ENCODE assay signal across 14 mouse cellular contexts in the genomic region with DNA sequence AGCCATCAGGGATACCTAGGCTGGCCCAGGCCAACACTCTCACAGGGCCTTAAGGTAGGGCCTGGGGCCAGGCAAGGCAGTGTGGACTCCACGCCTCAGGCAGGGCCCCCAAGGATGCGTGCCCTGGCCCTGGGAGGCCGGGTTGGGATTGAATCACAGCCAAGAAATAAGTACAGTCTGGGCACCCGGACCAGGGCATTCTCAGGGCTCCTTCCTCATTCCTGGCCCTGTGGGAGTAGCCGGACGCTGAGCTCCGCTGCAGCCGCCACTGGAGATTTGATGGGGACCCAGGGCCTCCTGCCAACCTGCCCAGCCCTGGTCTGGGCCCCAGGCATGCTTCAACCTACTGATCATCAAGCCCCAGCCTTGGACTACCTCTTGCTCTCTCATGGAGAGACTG. TPM values are rescaled to one million over a fixed set of nuclear protein-coding genes. Genes with fewer than 3 reads are reported as not detected.
DNase-seq lines count a peak whose midpoint lies in the region; ATAC-seq and TF ChIP-seq lines count a peak whose summit lies in the region.
"Had no signal": no experiment of that assay in that cellular context is flagged by ENCODE, and none has a peak within 500 bp of the region (broad histone marks: within the 10 kb centered on the region; RNA-seq: fewer than 3 reads in every experiment).

No protein-coding gene starts in this region.

- ATAC-seq in intestine, embryonic 16.5 days, result peak; percentile 42; the same call in 1 of the 2 replicates
- no peak for ATAC-seq in intestine, postnatal 0 days
- no peak for ATAC-seq in liver, postnatal 0 days

- H3K9me3 ChIP-seq in intestine, embryonic 16.5 days (ENCODE audit: control insufficient read depth, low read length), result no peaks in the 10 kb centered on the region
- H3K9me3 ChIP-seq in intestine, postnatal 0 days (ENCODE audit: control insufficient read depth), result no peaks in the 10 kb centered on the region
- H3K9me3 ChIP-seq in liver, postnatal 0 days (ENCODE audit: low read length), result no peaks in the 10 kb centered on the region
- H3K9me3 ChIP-seq: forebrain, embryonic 12.5 days had no signal

- no peak for TF ChIP-seq CTCF in intestine, postnatal 0 days (IDR thresholded peaks at IDR 0.05; ENCODE audit: low read depth)
- no peak for TF ChIP-seq CTCF in left cerebral cortex, adult 2 months (IDR thresholded peaks at IDR 0.05)
- TF ChIP-seq CTCF in liver, postnatal 0 days (IDR thresholded peaks at IDR 0.05; ENCODE audit: low read depth), result no peak

- H3K4me3 ChIP-seq in intestine, embryonic 16.5 days (ENCODE audit: low read length), result no peak overlapping the region
- no peak overlapping the region for H3K4me3 ChIP-seq in intestine, postnatal 0 days (ENCODE audit: low read depth, low read length)
- no peak overlapping the region for H3K4me3 ChIP-seq in left cerebral cortex, adult 2 months
- no peak overlapping the region for H3K4me3 ChIP-seq in liver, postnatal 0 days (ENCODE audit: low read depth, low read length)
- H3K4me3 ChIP-seq: forebrain, embryonic 12.5 days had no signal

- no peak overlapping the region for H3K9ac ChIP-seq in intestine, embryonic 16.5 days (ENCODE audit: low read depth, low read length)
- no peak overlapping the region for H3K9ac ChIP-seq in intestine, postnatal 0 days (ENCODE audit: low read depth, low read length)
- no peak overlapping the region for H3K9ac ChIP-seq in liver, postnatal 0 days (replicated peaks)
- H3K9ac ChIP-seq: forebrain, embryonic 12.5 days had no signal

- WGBS in intestine, embryonic 16.5 days, result 64% methylated on average over 8 of the region's 8 CpGs
- WGBS in intestine, postnatal 0 days, result 48% methylated on average over 8 of the region's 8 CpGs
- 58% methylated on average over 8 of the region's 8 CpGs for whole genome bisulfite sequencing in liver, postnatal 0 days (ENCODE audit: insufficient replicate concordance)

- no peak for TF ChIP-seq EP300 in liver, postnatal 0 days (IDR thresholded peaks at IDR 0.05; ENCODE audit: low read depth)

- H3K4me2 ChIP-seq in intestine, embryonic 16.5 days (ENCODE audit: low read depth, low read length), result no peak overlapping the region
- H3K4me2 ChIP-seq in intestine, postnatal 0 days (replicated peaks; ENCODE audit: low read depth), result no peak overlapping the region
- no peak overlapping the region for H3K4me2 ChIP-seq in liver, postnatal 0 days (ENCODE audit: low read depth, low read length)
- H3K4me2 ChIP-seq: forebrain, embryonic 12.5 days had no signal

- intact Hi-C loops in left cerebral cortex, adult 2 months (cut with DNase I), result no loop called here

- DNase-seq in kidney, adult 9 months, result peak; percentile 59
- peak; percentile 64 to 79 for DNase-seq in kidney, postnatal 4 days
- peak; percentile 31 for DNase-seq in ovary, postnatal 14 days (ENCODE audit: low spot score)
- no peak for DNase-seq in left cerebral cortex, adult 2 months (ENCODE audit: extremely low spot score in 1 of 2, low spot score in 2 of 2)
- DNase-seq in liver, postnatal 0 days, result no peak
- no peak for DNase-seq in spleen, postnatal 36 days (ENCODE audit: low spot score in 2 of 2)
- DNase-seq: gastrocnemius, postnatal 10 days had no signal

- H3K4me1 ChIP-seq in intestine, embryonic 16.5 days (ENCODE audit: control insufficient read depth, insufficient read depth, low read length), result no peaks in the 10 kb centered on the region
- H3K4me1 ChIP-seq in intestine, postnatal 0 days (replicated peaks; ENCODE audit: control insufficient read depth, insufficient read depth, low read length), result no peaks in the 10 kb centered on the region
- no peaks in the 10 kb centered on the region for H3K4me1 ChIP-seq in liver, postnatal 0 days (ENCODE audit: insufficient read depth)

- H3K27me3 ChIP-seq in intestine, embryonic 16.5 days (replicated peaks; ENCODE audit: control insufficient read depth, insufficient read depth, low read length), result no peaks in the 10 kb centered on the region
- H3K27me3 ChIP-seq in intestine, postnatal 0 days (replicated peaks; ENCODE audit: control insufficient read depth, insufficient read depth, low read length), result no peaks in the 10 kb centered on the region
- H3K27me3 ChIP-seq in liver, postnatal 0 days (ENCODE audit: insufficient read depth, low read length), result no peaks in the 10 kb centered on the region
- H3K27me3 ChIP-seq: forebrain, embryonic 12.5 days had no signal

- H3K36me3 ChIP-seq in intestine, embryonic 16.5 days (ENCODE audit: control insufficient read depth, insufficient read depth, low read length), result no peaks in the 10 kb centered on the region
- no peaks in the 10 kb centered on the region for H3K36me3 ChIP-seq in intestine, postnatal 0 days (ENCODE audit: control insufficient read depth, insufficient read depth)
- H3K36me3 ChIP-seq in liver, postnatal 0 days (replicated peaks; ENCODE audit: insufficient read depth, low read length), result no peaks in the 10 kb centered on the region

- no peak overlapping the region for H3K27ac ChIP-seq in intestine, embryonic 16.5 days (ENCODE audit: low read length)
- H3K27ac ChIP-seq in intestine, postnatal 0 days (ENCODE audit: low read depth, low read length), result no peak overlapping the region
- no peak overlapping the region for H3K27ac ChIP-seq in left cerebral cortex, adult 2 months
- no peak overlapping the region for H3K27ac ChIP-seq in liver, postnatal 0 days (ENCODE audit: low read depth)
- H3K27ac ChIP-seq: forebrain, embryonic 12.5 days had no signal

RNA-seq across cellular contexts. Expression of a gene that starts 31.2 kb away (rescaled TPM):
- not detected in 2 replicates for polyA plus RNA-seq in intestine, embryonic 16.5 days (2015; fragmentation: Nextera tagmentation; extraction: Ambion mirVana)
- polyA plus RNA-seq in intestine, postnatal 0 days (2015; fragmentation: Nextera tagmentation; extraction: Ambion mirVana), result not detected in 2 replicates
- not detected for total RNA-seq in left cerebral cortex, adult 2 months (2021)
- polyA plus RNA-seq in liver, postnatal 0 days (2015; fragmentation: Nextera tagmentation; extraction: Ambion mirVana), result not detected in 2 replicates
- total RNA-seq: gastrocnemius, postnatal 10 days; left cerebral cortex, postnatal 36 days had no signal
- polyA plus RNA-seq: forebrain, embryonic 12.5 days; heart, embryonic 14.5 days; large intestine, adult 2 months; liver, embryonic 16.5 days had no signal

RNA-seq across cellular contexts. Expression of a gene that starts 48.1 kb away (rescaled TPM):
- 0.66 and 0.71 TPM in 2 replicates for polyA plus RNA-seq in intestine, embryonic 16.5 days (2015; fragmentation: Nextera tagmentation; extraction: Ambion mirVana)
- 0.14 and 0.27 TPM in 2 replicates for polyA plus RNA-seq in intestine, postnatal 0 days (2015; fragmentation: Nextera tagmentation; extraction: Ambion mirVana)
- 10 to 100 TPM; 33.8 to 35.5 TPM for total RNA-seq in left cerebral cortex, adult 2 months (2021)
- polyA plus RNA-seq in liver, postnatal 0 days (2015; fragmentation: Nextera tagmentation; extraction: Ambion mirVana), result 0.05 and 0.09 TPM in 2 replicates

Comparison
In these comparisons a context has a peak if more than half of its experiments do, and no peak if none do; other contexts are left out.
1. DNase-seq: peak in kidney, adult 9 months (single experiment), kidney, postnatal 4 days (2 of 2) and ovary, postnatal 14 days (single experiment); none in left cerebral cortex, adult 2 months (0 of 2), liver, postnatal 0 days (single experiment) and spleen, postnatal 36 days (0 of 2).